Mouse (Mus musculus) midbrain, embryonic 15.5 days (tissue): Measurements from ENCODE around the gene Dstn. TPM values are rescaled to one million over a fixed set of nuclear protein-coding genes. Genes with fewer than 3 reads are reported as not detected.

Experiments
- ATAC-seq: fragments of 200-750 bp; cut with Nextera tagmentation; replicated peaks from 2 replicates; pipeline ENCODE4 v1.8.0; 2017; ENCODE audit warnings: moderate TSS enrichment
- H3K27ac ChIP-seq: fragments of 300-500 bp; sonication (generic); 2 replicates; pipeline ENCODE4 v1.5.1; 2015; ENCODE audit warnings: mild to moderate bottlenecking, inconsistent platforms
- H3K27me3 ChIP-seq: fragments of 300-500 bp; sonication (generic); replicated peaks from 2 replicates; pipeline ENCODE4 v1.6.1; 2015; ENCODE audit warnings: inconsistent platforms
- H3K36me3 ChIP-seq: fragments of 300-500 bp; sonication (generic); replicated peaks from 2 replicates; pipeline ENCODE4 v1.6.1; 2015; ENCODE audit warnings: inconsistent platforms
- H3K4me1 ChIP-seq: fragments of 300-500 bp; sonication (generic); 2 replicates; pipeline ENCODE4 v1.6.1; 2015; ENCODE audit warnings: inconsistent platforms
- H3K4me2 ChIP-seq: fragments of 300-500 bp; sonication (generic); 2 replicates; pipeline ENCODE4 v1.6.1; 2015; ENCODE audit warnings: inconsistent platforms, mild to moderate bottlenecking, moderate library complexity
- H3K4me3 ChIP-seq: fragments of 300-500 bp; sonication (generic); 2 replicates; pipeline ENCODE4 v1.5.1; 2015; ENCODE audit warnings: mild to moderate bottlenecking, inconsistent platforms
- H3K9ac ChIP-seq: fragments of 300-500 bp; sonication (generic); 2 replicates; pipeline ENCODE4 v1.6.1; 2015; ENCODE audit warnings: mild to moderate bottlenecking, inconsistent platforms
- H3K9me3 ChIP-seq: fragments of 300-500 bp; sonication (generic); 2 replicates; pipeline ENCODE4 v1.6.1; 2016; ENCODE audit warnings: inconsistent platforms
- WGBS: fragments of 180-500 bp; shearing (Covaris S2); methylation state at CpG from one replicate; pipeline ENCODE4 v1.1.7; 2015; ENCODE audit warnings: mixed read lengths; 5-methylcytosine and 5-hydroxymethylcytosine counted together
- polyA plus RNA-seq: library from polyadenylated mRNA; unstranded; fragments of >200 nt; fragmentation: Nextera tagmentation; extraction: Ambion mirVana; gene quantifications from 2 replicates; pipeline ENCODE4 v1.2.1, GENCODE M21; 2015

Dstn gene
- polyA plus RNA-seq, 1 experiment from 2014 or later = 388 TPM

DNA sequence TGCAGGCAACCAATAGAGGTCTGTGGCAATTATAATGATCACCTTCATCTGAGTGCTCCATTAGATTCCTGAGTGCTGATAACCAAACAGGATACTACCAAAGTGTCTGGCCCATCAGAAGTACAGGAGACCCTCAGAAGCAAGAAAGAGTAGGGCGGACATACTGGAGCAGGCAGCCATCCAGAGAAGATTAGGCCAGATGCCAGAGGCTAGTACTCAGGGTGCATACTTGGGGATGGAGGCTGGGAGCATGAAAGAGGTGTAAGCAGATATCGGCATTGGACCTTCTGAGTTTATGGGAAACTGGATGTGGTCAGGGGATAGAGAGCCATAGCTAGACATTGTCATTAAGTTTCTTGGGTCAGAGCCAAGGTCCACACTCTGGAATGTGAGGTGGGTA is 55.7 kb downstream of the Dstn start:
- ATAC-seq = no peak
- 90% methylated on average over 2 of the region's 2 CpGs for WGBS
- H3K4me1 ChIP-seq = no peaks in the 10 kb centered on the region
- H3K27me3 ChIP-seq = no peaks in the 10 kb centered on the region
- H3K4me2 ChIP-seq = no peak overlapping the region
- peaks cover 6% of the 10 kb centered on the region; the same call in 1 of the 2 replicates for H3K36me3 ChIP-seq
- H3K4me3 ChIP-seq = no peak overlapping the region
- no peak overlapping the region for H3K27ac ChIP-seq
- no peaks in the 10 kb centered on the region for H3K9me3 ChIP-seq
- H3K9ac ChIP-seq = no peak overlapping the region

DNA sequence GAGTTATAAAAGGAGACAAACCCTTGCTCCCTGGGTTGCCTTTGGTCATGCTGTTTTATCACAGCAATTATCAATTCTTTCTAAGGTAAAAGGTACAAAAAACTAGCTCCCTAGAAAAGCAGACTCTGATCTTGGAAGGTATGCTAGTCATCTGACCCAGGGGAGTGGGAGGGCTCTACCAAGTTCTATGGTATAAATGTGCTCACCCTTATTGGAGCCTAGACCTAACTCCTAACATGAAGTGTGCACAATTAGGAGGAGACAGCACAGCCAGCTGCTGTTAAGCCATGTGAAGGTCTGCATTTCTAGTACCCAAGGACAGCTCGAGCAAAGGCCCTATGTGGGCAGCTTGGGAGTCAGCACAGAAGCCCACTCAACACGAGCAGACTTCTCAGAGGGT is 56.8 kb downstream of the Dstn start:
- peaks cover under 1% of the 10 kb centered on the region; the same call in 1 of the 2 replicates for H3K36me3 ChIP-seq
- 87% methylated on average over 2 of the region's 2 CpGs for WGBS

DNA sequence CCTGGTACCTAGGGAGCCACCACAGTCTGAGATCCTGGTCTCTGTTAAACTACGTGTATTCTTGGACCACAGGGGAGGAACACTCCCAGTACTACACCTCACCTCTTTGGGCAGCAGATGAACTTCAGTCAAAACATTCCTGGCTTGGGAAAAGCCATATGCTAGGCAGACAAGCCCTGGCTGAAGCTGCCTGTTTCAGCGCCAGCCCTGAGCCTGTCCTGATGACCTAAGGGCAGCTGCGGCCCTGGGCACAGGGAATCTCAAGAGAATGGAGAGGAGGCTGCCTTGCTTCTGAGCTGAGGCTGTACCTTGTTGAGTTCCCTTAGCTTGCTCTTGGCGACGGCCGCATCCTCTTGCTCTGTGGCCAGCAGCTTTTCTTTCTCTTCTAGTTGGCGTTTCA is 58.0 kb downstream of the Dstn start:
- no peak overlapping the region for H3K27ac ChIP-seq
- 95% methylated on average over 7 of the region's 7 CpGs for WGBS
- H3K9ac ChIP-seq = no peak overlapping the region
- H3K4me1 ChIP-seq = no peaks in the 10 kb centered on the region
- H3K36me3 ChIP-seq = no peaks in the 10 kb centered on the region
- ATAC-seq = no peak
- no peaks in the 10 kb centered on the region for H3K9me3 ChIP-seq
- no peak overlapping the region for H3K4me2 ChIP-seq
- H3K4me3 ChIP-seq = no peak overlapping the region
- no peaks in the 10 kb centered on the region for H3K27me3 ChIP-seq

More for the DNA sequence above, 56.8 kb downstream of the Dstn start:
- H3K27me3 ChIP-seq = no peaks in the 10 kb centered on the region
- ATAC-seq = no peak
- H3K27ac ChIP-seq = no peak overlapping the region
- no peak overlapping the region for H3K9ac ChIP-seq
- no peak overlapping the region for H3K4me2 ChIP-seq
- H3K4me3 ChIP-seq = no peak overlapping the region
- H3K4me1 ChIP-seq = no peaks in the 10 kb centered on the region
- no peaks in the 10 kb centered on the region for H3K9me3 ChIP-seq

DNA sequence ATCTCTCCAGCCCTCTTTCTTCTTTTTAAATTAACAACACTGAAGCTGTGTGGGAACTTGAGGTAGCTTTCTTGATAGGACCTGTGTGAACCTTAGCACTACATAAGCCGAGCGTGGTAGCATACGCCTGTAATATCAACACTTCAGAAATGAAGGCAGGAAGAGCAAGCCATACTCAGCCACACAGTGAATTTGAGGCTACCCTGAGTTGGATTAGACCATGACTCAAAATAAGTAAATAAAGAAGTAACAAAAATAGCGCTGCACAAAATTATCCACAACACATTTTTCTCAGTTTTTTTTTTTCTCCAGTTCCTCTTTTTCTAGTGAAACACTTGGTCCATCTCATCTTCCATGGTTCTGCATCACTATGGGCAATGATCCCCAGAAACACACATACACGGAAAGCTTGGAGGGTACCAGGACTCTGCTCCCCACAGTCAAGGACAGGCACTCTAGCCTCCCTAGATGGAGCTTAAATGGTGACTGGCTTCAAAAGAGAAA is 60.1 kb downstream of the Dstn start:
- no peak overlapping the region for H3K4me2 ChIP-seq
- H3K4me3 ChIP-seq = no peak overlapping the region
- H3K9me3 ChIP-seq = no peaks in the 10 kb centered on the region
- H3K9ac ChIP-seq = no peak overlapping the region
- 97% methylated on average over 5 of the region's 5 CpGs for WGBS
- H3K4me1 ChIP-seq = no peaks in the 10 kb centered on the region
- ATAC-seq = no peak
- H3K27me3 ChIP-seq = no peaks in the 10 kb centered on the region
- no peaks in the 10 kb centered on the region for H3K36me3 ChIP-seq
- no peak overlapping the region for H3K27ac ChIP-seq

DNA sequence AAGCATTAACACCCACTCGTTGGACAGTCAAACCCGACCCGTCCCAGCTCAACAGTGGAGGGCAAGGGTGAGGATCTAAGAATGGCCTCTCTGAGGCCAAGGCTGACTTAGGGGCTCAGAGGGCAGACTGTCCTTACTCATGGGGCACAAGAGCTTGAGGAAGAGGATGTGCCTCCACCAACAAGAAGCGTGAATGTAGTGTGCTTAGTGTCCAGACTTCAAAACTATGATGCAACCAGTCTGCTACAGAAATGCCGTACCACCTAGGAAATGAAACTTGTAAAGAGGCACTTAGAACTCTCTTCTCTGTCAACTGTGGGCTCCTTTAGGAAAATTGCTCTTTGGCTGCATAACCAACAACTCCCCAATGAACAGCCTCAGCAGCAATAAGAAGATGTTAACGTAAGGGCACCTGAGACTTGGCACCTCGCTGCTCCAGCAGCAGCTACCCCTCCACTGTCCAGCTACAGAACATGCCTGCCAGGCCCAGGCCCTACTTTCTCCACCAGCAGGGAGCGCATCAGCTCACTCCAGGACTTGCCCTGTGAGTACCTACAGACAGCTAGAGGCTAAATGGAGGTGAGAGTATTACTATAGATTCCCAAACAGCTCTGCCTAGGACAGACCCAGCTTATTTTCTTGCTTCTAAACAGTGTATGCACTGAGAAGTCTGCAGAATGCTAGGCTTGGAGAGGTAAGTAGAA is 63.5 kb downstream of the Dstn start:
- no peak overlapping the region for H3K4me2 ChIP-seq
- H3K27ac ChIP-seq = no peak overlapping the region
- H3K36me3 ChIP-seq = no peaks in the 10 kb centered on the region
- H3K9me3 ChIP-seq = no peaks in the 10 kb centered on the region
- ATAC-seq = no peak
- no peak overlapping the region for H3K9ac ChIP-seq
- WGBS = 93% methylated on average over 8 of the region's 8 CpGs
- no peak overlapping the region for H3K4me3 ChIP-seq
- no peaks in the 10 kb centered on the region for H3K27me3 ChIP-seq
- no peaks in the 10 kb centered on the region for H3K4me1 ChIP-seq

DNA sequence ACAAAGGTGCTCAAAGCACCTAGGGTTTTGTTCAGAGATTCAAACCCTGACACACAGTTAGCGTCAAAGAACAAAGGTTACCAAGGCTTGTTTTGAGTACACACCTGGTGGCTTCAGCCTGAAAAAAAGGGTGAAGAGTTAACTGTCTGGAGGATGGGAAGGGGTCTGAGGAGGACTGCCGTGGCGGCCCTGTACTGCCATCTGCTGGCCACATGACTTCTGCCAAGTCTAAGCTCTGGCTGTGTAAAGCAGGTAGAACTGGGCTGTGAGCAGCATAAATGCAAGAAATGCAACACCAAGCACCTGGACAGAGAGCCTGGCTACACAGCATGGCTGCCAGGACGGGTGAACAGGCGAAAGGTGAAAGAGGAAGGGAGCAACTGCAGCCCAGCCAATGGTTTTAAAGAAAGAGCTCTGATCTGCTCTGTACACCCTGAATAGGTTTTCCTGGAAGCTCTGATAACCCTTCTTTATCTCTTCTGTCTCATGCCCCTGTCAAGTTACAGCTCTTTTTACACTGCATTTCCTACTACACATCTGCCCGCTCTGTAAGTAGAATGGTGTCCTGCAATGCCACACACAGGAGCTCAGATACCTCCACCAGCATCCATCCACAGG is 65.8 kb downstream of the Dstn start:
- Histone ChIP-seq H3K9ac (no peak overlapping the region), H3K4me3 (no peak overlapping the region), H3K27me3 (no peaks in the 10 kb centered on the region), H3K27ac (no peak overlapping the region), H3K4me2 (no peak overlapping the region), H3K9me3 (no peaks in the 10 kb centered on the region), H3K4me1 (no peaks in the 10 kb centered on the region), H3K36me3 (no peaks in the 10 kb centered on the region)
- 35% methylated on average over 6 of the region's 6 CpGs for WGBS
- peak; percentile 91 for ATAC-seq

DNA sequence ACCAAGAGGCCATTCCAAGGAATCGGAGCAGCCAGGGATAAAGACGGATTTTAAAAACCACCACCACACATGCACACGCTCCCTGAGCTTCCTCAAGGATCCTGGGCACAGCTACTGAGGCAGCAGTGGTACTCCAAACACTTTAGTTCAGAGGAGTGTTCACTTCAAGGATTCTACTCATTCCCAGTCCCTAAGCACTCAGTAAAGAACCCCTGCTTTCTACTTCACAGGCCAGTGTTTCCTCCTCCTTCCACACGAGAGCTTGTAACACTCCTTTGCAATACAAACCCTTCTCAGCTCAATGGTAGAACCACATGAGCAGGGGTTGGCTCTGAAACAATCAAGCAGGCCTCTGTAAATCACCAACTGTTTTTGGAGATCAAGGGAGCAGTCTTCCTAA is 67.0 kb downstream of the Dstn start:
- Histone ChIP-seq H3K4me2 (no peak overlapping the region), H3K36me3 (no peaks in the 10 kb centered on the region), H3K4me1 (no peaks in the 10 kb centered on the region), H3K27me3 (no peaks in the 10 kb centered on the region), H3K9me3 (no peaks in the 10 kb centered on the region), H3K4me3 (no peak overlapping the region), H3K27ac (no peak overlapping the region), H3K9ac (no peak overlapping the region)
- WGBS = 82% methylated on average over 4 of the region's 4 CpGs
- no peak for ATAC-seq

DNA sequence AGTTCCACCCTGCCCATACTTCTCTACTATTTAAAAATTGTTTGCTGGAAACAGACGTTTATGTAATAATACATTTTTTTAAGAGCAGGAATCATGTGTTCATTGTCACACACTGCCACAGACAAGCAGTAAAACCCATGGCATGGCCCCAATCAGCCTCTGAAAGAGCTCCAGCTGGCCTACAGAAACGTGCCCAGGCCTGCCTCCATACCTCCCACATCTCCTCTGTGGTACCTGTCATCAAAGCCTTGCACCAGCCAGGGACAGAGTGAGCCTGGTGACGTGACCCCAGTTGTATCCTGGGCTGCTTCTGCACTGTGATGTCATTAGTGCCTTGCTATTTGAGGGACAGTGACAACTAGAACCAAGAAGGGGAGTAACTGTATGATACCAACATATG is 67.8 kb downstream of the Dstn start:
- no peaks in the 10 kb centered on the region for H3K27me3 ChIP-seq
- WGBS = 56% methylated on average over 3 of the region's 3 CpGs

DNA sequence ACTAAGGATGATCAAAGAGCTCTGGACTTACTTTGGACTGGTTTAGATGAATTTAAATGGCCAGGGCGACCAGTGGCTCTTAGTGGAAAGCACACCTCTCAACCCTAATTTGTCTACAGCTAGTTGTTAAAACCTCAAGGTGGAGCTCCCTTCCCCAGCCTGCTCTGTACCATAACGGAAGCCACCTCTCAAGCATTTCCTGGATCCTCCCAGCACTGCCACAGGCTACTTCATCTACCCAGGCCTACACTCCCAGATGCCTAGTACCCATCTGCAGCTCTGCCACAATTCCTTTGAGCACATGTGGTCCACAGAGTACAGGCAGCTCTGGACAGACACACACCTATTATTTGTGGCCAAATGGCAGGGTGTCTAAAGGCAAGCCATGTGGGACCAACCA is 68.4 kb downstream of the Dstn start:
- Histone ChIP-seq H3K27ac (no peak overlapping the region), H3K4me1 (no peaks in the 10 kb centered on the region), H3K9ac (no peak overlapping the region), H3K27me3 (no peaks in the 10 kb centered on the region), H3K4me3 (no peak overlapping the region), H3K4me2 (no peak overlapping the region), H3K36me3 (no peaks in the 10 kb centered on the region), H3K9me3 (no peaks in the 10 kb centered on the region)
- no peak for ATAC-seq
- 79% methylated on average over 2 of the region's 2 CpGs for WGBS

More for the DNA sequence above, 67.8 kb downstream of the Dstn start:
- Histone ChIP-seq H3K4me1 (no peaks in the 10 kb centered on the region), H3K36me3 (no peaks in the 10 kb centered on the region), H3K9ac (no peak overlapping the region), H3K9me3 (no peaks in the 10 kb centered on the region), H3K4me2 (no peak overlapping the region), H3K4me3 (no peak overlapping the region), H3K27ac (no peak overlapping the region)
- no peak for ATAC-seq

DNA sequence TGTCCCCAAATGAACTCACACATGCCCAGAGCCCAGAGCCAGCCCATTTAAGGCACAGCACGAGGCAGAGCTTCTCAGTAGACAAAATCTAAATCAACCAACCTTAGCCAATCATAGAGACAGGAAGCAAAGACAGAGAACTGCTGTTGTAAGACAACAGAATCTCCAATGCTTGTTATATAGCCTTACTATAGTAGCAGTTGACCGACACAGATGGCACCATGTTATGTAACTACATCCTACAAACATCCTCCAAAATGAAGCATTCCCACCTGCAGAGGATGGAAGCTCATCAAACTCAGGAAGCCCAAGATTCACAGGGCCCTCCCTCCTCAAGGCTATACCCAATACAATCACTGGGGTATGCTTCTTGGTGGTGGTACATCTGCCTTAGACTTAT is 72.4 kb downstream of the Dstn start:
- H3K4me2 ChIP-seq = no peak overlapping the region
- H3K27me3 ChIP-seq = no peaks in the 10 kb centered on the region
- no peak overlapping the region for H3K4me3 ChIP-seq
- no peaks in the 10 kb centered on the region for H3K36me3 ChIP-seq
- H3K9me3 ChIP-seq = no peaks in the 10 kb centered on the region
- no peak overlapping the region for H3K9ac ChIP-seq
- WGBS = 86% methylated on average over 2 of the region's 2 CpGs
- no peak overlapping the region for H3K27ac ChIP-seq
- no peaks in the 10 kb centered on the region for H3K4me1 ChIP-seq
- ATAC-seq = no peak

DNA sequence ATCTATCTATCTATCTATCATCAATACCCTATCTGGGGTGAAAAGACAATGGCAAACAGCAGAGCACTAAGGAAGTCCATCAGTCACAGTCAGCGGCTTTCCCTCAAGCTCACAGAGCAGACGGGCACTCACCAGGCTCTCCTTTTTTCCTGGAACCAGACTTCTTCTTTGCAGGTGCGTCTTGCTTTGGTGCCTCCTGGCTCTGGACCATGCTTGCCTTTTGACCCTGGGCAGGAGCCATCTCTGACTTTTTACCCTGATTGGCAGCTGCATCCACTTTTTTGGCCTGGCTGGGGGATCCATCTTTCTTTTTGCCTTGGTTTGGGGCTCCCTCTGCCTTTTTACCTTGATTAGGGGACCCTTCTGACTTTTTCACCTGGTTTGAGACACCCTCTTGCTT is 72.9 kb downstream of the Dstn start:
- no peaks in the 10 kb centered on the region for H3K27me3 ChIP-seq
- H3K9me3 ChIP-seq = no peaks in the 10 kb centered on the region
- H3K9ac ChIP-seq = no peak overlapping the region
- no peaks in the 10 kb centered on the region for H3K36me3 ChIP-seq
- WGBS = 89% methylated on average over 3 of the region's 3 CpGs
- no peak overlapping the region for H3K4me2 ChIP-seq
- no peaks in the 10 kb centered on the region for H3K4me1 ChIP-seq
- H3K27ac ChIP-seq = no peak overlapping the region
- H3K4me3 ChIP-seq = no peak overlapping the region
- ATAC-seq = no peak

DNA sequence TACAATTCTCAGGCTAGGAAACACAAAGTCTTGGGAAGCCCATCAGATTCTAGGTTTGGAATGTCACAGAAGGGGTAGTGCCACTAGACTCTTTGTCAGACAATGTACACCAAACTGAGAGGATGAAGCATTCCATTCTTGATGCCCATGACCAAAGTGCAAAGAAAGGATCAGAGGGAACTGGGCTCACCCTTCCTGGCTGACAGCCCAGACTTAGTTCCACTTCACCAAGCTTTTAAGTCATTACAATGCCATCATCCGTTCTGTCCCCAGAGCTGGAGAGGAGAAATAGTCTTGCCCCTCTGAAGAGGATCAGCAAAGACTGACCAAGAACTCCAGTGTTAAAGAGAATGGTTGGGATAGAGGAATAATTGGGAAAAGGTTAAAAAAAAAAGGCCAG is 75.9 kb downstream of the Dstn start:
- Histone ChIP-seq H3K9me3 (no peaks in the 10 kb centered on the region), H3K4me3 (no peak overlapping the region), H3K9ac (no peak overlapping the region), H3K4me2 (no peak overlapping the region), H3K27ac (no peak overlapping the region), H3K4me1 (no peaks in the 10 kb centered on the region), H3K27me3 (no peaks in the 10 kb centered on the region), H3K36me3 (no peaks in the 10 kb centered on the region)
- no peak for ATAC-seq
- 14% methylated on average over 1 of the region's 1 CpGs for WGBS
